Mouse (Mus musculus): ENCODE results near the gene Osmr. TPM values are rescaled to one million over a fixed set of nuclear protein-coding genes. Genes with fewer than 3 reads are reported as not detected.

The Osmr gene
- polyA plus RNA-seq (2015; fragmentation: Nextera tagmentation; extraction: Ambion mirVana): 1.7 and 2.3 TPM in 2 replicates

GRCm38 (mm10) chr15:6874601-6875019 lies at the start of gene Osmr:
Gene Osmr (minus strand): TSS chr15:6874969.

Other genes starting within 250 kb of the Osmr start
- gene Rictor, start 166.6 kb downstream of the Osmr start, polyA plus RNA-seq (2015; fragmentation: Nextera tagmentation; extraction: Ambion mirVana): 35.3 and 36.2 TPM in 2 replicates
- gene Lifr, start 215.6 kb upstream of the Osmr start, polyA plus RNA-seq (2015; fragmentation: Nextera tagmentation; extraction: Ambion mirVana): 20.2 and 21.7 TPM in 2 replicates

Measured in neural tube, postnatal 0 days (tissue).